ENCODE assay signal across 8 mouse cellular contexts in genomic region chr4:152212531-152212930, GRCm38 (mm10). TPM values are rescaled to one million over a fixed set of nuclear protein-coding genes. Genes with fewer than 3 reads are reported as not detected.
A peak's percentile ranks its signal among the peaks of the same experiment; 100 is the strongest.
DNase-seq lines count a peak whose midpoint lies in the region; ATAC-seq lines count a peak whose summit lies in the region.

No protein-coding gene starts in this region.

- H3K4me1 ChIP-seq in midbrain, embryonic 10.5 days: peaks cover 19% of the 10 kb centered on the region
- peaks cover 3% of the 10 kb centered on the region for H3K4me1 ChIP-seq in midbrain, embryonic 16.5 days (ENCODE audit: control insufficient read depth, insufficient read depth, low read length)
- peaks cover 10% of the 10 kb centered on the region for H3K4me1 ChIP-seq in intestine, embryonic 15.5 days (replicated peaks)
- H3K4me1 ChIP-seq in limb, embryonic 11.5 days (ENCODE audit: control insufficient read depth, insufficient read depth, low read length): no peaks in the 10 kb centered on the region

- peak; percentile 47 for DNase-seq in midbrain, embryonic 10.5 days (ENCODE audit: low spot score)
- peak; percentile 89 for DNase-seq in brain, adult 2 months (ENCODE audit: low read depth, low spot score)
- peak; percentile 57 to 61 for DNase-seq in frontal cortex, postnatal 10 days (ENCODE audit: low spot score in 2 of 2)
- DNase-seq in limb, embryonic 11.5 days (ENCODE audit: low spot score): peak; percentile 50
- DNase-seq in natural killer cell, adult 2 months (ENCODE audit: low spot score in 2 of 2): peak; percentile 51 to 63
- DNase-seq in thymus, adult 18-20 months: peak; percentile 26 to 47

- no peak overlapping the region for H3K9ac ChIP-seq in midbrain, embryonic 16.5 days (ENCODE audit: low read depth, low read length)
- H3K9ac ChIP-seq in intestine, embryonic 15.5 days: no peak overlapping the region
- no peak overlapping the region for H3K9ac ChIP-seq in limb, embryonic 11.5 days (ENCODE audit: low read length)

- no peak for ATAC-seq in midbrain, embryonic 16.5 days
- ATAC-seq in intestine, embryonic 15.5 days: peak; percentile 20; the same call in 1 of the 2 replicates
- ATAC-seq in limb, embryonic 11.5 days (ENCODE audit: insufficient number of reproducible peaks, low FRiP score, low TSS enrichment, low read depth): no peak; the same call in 1 of the 2 replicates

- no peak overlapping the region for H3K4me3 ChIP-seq in midbrain, embryonic 10.5 days
- no peak overlapping the region for H3K4me3 ChIP-seq in midbrain, embryonic 16.5 days (ENCODE audit: low read depth, low read length)
- no peak overlapping the region for H3K4me3 ChIP-seq in intestine, embryonic 15.5 days (replicated peaks)
- no peak overlapping the region for H3K4me3 ChIP-seq in limb, embryonic 11.5 days (ENCODE audit: low read depth, low read length)

- H3K9me3 ChIP-seq in midbrain, embryonic 10.5 days (replicated peaks): no peaks in the 10 kb centered on the region
- H3K9me3 ChIP-seq in midbrain, embryonic 16.5 days (replicated peaks; ENCODE audit: control insufficient read depth, low read length, poor library complexity, severe bottlenecking): no peaks in the 10 kb centered on the region
- H3K9me3 ChIP-seq in intestine, embryonic 15.5 days: no peaks in the 10 kb centered on the region
- H3K9me3 ChIP-seq in limb, embryonic 11.5 days (ENCODE audit: control insufficient read depth, low read length): no peaks in the 10 kb centered on the region

- H3K27ac ChIP-seq in midbrain, embryonic 10.5 days (replicated peaks): no peak overlapping the region
- no peak overlapping the region for H3K27ac ChIP-seq in midbrain, embryonic 16.5 days (ENCODE audit: low read length)
- no peak overlapping the region for H3K27ac ChIP-seq in intestine, embryonic 15.5 days
- H3K27ac ChIP-seq in limb, embryonic 11.5 days (replicated peaks; ENCODE audit: low read depth, low read length): no peak overlapping the region

- peaks cover 14% of the 10 kb centered on the region; the same call in 1 of the 2 replicates for H3K36me3 ChIP-seq in midbrain, embryonic 10.5 days
- no peaks in the 10 kb centered on the region for H3K36me3 ChIP-seq in midbrain, embryonic 16.5 days (ENCODE audit: control insufficient read depth, insufficient read depth, low read length)
- no peaks in the 10 kb centered on the region for H3K36me3 ChIP-seq in intestine, embryonic 15.5 days
- H3K36me3 ChIP-seq in limb, embryonic 11.5 days (ENCODE audit: control insufficient read depth, insufficient read depth, low read length): no peaks in the 10 kb centered on the region

- H3K27me3 ChIP-seq in midbrain, embryonic 10.5 days (ENCODE audit: low read depth, poor library complexity, severe bottlenecking): peaks cover 22% of the 10 kb centered on the region
- H3K27me3 ChIP-seq in midbrain, embryonic 16.5 days (ENCODE audit: control insufficient read depth, insufficient read depth, low read depth, low read length): no peaks in the 10 kb centered on the region; the same call in 1 of the 2 replicates
- no peaks in the 10 kb centered on the region for H3K27me3 ChIP-seq in intestine, embryonic 15.5 days (replicated peaks)
- no peaks in the 10 kb centered on the region for H3K27me3 ChIP-seq in limb, embryonic 11.5 days (ENCODE audit: control insufficient read depth, insufficient read depth, low read length)

- WGBS in midbrain, embryonic 10.5 days: 41% methylated on average over 5 of the region's 5 CpGs
- WGBS in midbrain, embryonic 16.5 days: 43% methylated on average over 5 of the region's 5 CpGs
- WGBS in intestine, embryonic 15.5 days: 41% methylated on average over 5 of the region's 5 CpGs
- 42% methylated on average over 5 of the region's 5 CpGs for WGBS in limb, embryonic 11.5 days

- H3K4me2 ChIP-seq in midbrain, embryonic 16.5 days (ENCODE audit: low read length): no peak overlapping the region
- no peak overlapping the region for H3K4me2 ChIP-seq in intestine, embryonic 15.5 days (replicated peaks)
- H3K4me2 ChIP-seq in limb, embryonic 11.5 days (ENCODE audit: low read depth, severe bottlenecking): no peak overlapping the region

RNA-seq across cellular contexts. Expression of gene Acot7, which starts 34.6 kb away (rescaled TPM):
- polyA plus RNA-seq in midbrain, embryonic 10.5 days (2016; fragmentation: Nextera tagmentation; extraction: Ambion mirVana): 85.7 and 99.7 TPM in 2 replicates
- polyA plus RNA-seq in midbrain, embryonic 16.5 days (2015; fragmentation: Nextera tagmentation; extraction: Ambion mirVana): 437 and 480 TPM in 2 replicates
- 57.8 and 60.0 TPM in 2 replicates for polyA plus RNA-seq in intestine, embryonic 15.5 days (2015; fragmentation: Nextera tagmentation; extraction: Ambion mirVana)
- polyA plus RNA-seq in limb, embryonic 11.5 days (2014; fragmentation: Nextera tagmentation; extraction: Ambion mirVana): 32.1 and 33.3 TPM in 2 replicates

RNA-seq across cellular contexts. Expression of gene Hes2, which starts 53.9 kb away (rescaled TPM):
- polyA plus RNA-seq in midbrain, embryonic 10.5 days (2016; fragmentation: Nextera tagmentation; extraction: Ambion mirVana): 0.79 and 1.3 TPM in 2 replicates
- polyA plus RNA-seq in midbrain, embryonic 16.5 days (2015; fragmentation: Nextera tagmentation; extraction: Ambion mirVana): not detected in 2 replicates
- 0.30 and 0.42 TPM in 2 replicates for polyA plus RNA-seq in intestine, embryonic 15.5 days (2015; fragmentation: Nextera tagmentation; extraction: Ambion mirVana)
- not detected in 2 replicates for polyA plus RNA-seq in limb, embryonic 11.5 days (2014; fragmentation: Nextera tagmentation; extraction: Ambion mirVana)

Comparison
In these comparisons a context has a peak if more than half of its experiments do, and no peak if none do; other contexts are left out.
1. DNase-seq: peak in every context shown above with its lines; median percentile 89 in brain, adult 2 months; 59 in frontal cortex, postnatal 10 days; 57 in natural killer cell, adult 2 months; 50 in limb, embryonic 11.5 days; 47 in midbrain, embryonic 10.5 days; 36 in thymus, adult 18-20 months.